Mouse (Mus musculus) gastrocnemius, postnatal 36 days (tissue): Measurements from ENCODE around the gene Brd3. TPM values are rescaled to one million over a fixed set of nuclear protein-coding genes. Genes with fewer than 3 reads are reported as not detected.

Source experiments
- DNase-seq, 2 experiments: peaks; one replicate each; pipeline ENCODE4 v3.0.0; 2022
- intact Hi-C: fragments of 180-260 bp; cut with DNase I; formaldehyde crosslinking; loops from one replicate; pipeline ENCODE4 v1.15.1; 2025
- total RNA-seq, 2 experiments: library from RNA; stranded (reverse); gene quantifications; 2 replicates each; pipeline ENCODE4 v1.2.3; 2021

The Brd3 gene
- total RNA-seq, 2 experiments from 2014 or later = 18.7 to 19.5 TPM

DNA sequence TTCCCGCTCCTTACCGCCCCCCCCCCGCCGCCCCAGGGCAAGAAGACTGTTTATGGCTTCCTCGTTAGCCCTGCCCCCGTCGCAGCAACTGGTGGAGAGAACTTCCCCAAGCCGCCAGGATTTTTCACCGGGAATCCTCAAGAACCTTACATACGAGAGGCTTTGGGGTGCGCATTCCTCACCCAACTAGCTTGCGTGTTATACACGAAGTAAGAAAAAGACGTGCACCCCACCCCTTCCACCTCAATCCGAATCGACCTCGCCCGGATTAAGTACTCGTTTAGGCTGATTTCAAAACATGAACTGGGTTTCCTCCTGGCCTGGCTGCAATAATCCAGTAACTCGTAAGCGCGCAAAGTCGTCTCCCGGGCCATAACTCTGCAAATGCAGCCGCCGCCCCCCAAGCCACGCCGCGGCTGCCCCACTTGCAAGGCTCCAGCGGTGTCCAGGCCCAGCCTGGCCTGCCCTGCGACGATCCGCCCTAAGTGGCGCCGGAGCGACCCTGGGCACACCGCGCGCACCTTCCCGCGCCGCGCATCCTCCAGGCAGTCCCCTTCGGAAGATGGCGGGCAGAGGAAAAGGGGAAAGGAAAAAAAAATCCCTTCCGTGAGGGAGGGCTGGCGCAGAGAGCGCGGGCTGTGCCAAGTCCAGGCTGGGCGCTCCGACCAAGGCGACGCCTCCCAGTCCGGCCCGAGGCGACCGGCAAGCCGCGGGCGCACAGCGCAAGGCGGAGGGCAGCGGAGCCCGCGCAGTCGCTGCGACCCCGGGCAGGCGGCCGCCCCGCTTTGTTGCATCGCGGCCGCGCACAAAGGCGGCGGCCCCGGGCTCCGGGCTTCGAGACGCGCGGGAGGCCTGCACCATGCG, 32.6 kb downstream of the Brd3 start:
- intact Hi-C loops = loop anchor here (2.0 kb wide), 1 partner anchor 40 kb away; the partner anchor contains the start of gene Wdr5
- DNase-seq = peak; percentile 40 to 44

DNA sequence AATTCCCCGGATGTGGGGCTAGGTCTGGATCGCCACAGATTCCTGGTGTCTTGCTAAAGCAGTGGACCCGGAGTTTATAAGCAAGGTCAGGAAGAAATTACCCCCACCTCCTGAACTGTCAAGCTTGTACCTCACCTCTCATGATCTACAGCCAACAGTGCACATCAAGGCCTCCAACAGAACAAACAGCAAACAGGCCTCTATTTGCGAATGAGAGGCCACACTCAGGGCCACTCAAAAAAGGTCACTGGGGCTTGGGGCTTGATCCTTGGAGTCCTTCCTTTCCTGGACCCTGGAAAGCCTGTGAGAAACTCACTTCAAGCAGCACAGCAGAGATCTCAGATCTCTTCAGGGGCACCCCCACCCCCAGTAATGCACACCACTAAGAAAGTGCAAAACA, 33.6 kb downstream of the Brd3 start:
- intact Hi-C loops = loop anchor here (2.0 kb wide), 1 partner anchor 41 kb away; the partner anchor contains the start of gene Wdr5
- DNase-seq = no peak

DNA sequence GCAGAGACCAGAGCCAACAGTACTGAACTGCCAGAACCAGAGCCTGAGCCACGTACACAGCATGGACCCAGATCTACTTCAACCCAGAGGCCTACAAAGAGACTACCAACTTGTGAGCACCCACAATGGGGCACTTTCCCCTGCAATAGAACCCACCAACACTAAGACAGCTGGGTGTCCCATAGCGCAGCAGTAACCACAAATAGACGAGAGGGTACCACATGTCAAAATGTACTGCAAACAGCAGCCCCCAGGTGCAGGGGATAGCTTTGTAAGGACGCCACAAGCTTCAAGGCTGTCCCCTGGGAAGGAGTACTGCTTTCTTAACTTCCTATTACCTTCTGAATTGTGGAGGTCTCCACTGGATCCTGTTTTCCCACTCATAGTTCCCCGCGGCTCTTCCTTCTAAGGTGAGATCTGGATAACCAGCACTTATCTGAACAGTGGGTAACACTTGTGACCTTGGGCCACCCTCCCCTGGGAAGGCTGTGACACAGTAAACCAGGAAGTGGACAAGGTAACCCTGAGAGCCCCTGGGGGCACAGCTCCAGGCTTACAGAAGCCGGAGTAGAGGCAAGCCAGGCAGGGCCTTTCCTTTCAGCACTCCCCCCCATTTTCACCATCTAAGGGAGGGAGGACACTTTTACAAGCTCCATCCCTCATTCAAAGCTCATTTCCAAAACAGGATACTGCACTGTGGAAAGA, 34.2 kb downstream of the Brd3 start:
- no peak for DNase-seq
- intact Hi-C loops = no loop called here

DNA sequence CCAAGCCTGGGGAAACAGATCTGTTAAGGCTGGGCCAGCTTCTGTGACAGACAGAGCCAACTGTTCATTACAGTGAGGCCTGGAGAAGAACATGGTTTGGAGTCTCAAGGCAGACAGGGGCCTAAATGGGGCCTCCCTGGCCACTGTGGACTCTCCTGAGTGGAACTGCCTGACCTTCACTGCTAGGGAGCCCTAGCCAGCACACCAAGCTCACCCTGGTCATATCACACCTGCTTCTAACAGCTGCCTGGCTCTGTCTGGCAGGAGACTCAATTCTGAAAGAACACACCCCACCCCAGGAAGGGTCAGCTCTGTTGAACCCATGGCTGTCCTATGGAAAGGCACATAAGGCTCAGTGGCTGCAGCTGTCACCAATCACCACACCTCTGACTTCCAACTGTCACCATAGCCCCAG, 36.3 kb downstream of the Brd3 start:
- peak; percentile 30 to 34 for DNase-seq
- intact Hi-C loops = no loop called here

DNA sequence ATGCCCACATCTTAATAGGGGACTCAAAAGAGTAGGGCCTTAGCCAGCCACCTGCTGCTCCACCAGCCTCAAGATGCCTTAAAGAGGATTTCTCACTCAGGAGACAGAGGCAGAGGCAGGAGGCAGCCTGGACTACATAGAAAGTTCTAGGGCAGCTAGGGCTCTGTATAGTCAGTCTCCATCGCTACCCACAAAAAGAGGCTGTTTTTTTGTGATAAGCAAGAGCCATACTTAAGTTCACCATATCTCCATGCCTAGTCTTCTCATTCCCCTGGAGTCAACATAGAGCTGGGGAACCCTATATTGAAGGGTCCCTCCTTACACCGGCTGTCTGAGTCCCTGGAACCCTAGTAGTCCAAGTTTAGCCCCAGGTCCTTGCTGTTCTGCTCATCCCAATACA, 36.9 kb downstream of the Brd3 start:
- intact Hi-C loops = no loop called here

DNA sequence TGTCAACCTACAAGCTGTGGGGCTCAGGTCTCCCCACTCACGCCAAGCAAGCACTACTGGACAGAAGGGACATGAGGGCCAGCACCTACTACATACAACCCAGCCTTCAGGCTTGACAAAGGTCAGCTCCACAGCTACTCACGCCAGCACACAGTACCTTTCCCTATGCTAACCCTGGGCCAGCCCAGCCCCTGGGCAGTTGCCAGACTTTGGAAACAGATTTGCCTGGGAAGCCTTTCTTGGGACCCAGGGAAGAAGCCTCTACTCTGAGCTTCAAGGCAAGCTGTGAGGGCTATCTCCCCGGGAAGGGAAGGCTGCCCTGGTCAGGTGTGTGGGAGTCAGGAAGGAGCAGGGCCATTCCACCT, 37.5 kb downstream of the Brd3 start:
- intact Hi-C loops = no loop called here

More for the DNA sequence above, 36.9 kb downstream of the Brd3 start:
- DNase-seq = no peak

DNA sequence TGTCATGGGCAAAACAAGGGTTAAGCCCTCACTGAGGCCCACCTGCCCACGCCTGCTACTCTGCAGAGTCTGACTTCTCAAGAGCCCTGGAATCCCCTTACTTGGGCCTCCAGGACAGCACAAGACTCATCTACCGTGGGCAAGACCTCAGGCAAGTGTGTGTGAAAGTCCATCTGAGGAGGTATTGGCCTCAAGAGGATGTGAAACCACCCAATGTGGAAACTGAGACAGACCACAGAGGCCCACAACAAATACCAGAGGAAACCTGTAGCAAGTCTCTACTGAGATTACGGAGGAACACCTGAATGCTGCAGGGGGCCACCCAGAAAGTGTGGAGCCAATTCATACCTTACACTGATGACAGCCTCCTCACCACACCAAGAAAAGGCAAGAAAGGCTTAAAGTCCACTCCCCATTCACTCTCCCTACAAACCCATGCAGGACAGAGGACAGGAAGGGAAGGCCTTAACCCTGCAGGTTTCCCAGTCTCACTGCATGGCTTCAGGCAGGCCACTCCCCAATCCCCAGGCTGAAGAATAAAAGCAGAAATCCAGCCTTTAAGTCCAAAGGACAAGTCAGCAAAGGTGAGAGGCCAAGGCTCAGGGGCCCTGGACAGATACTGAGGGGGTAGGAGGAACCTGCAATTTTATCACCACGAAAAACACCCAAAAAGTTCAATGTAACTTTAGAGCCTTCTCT, 38.0 kb downstream of the Brd3 start:
- intact Hi-C loops = no loop called here
- no peak for DNase-seq

More for the DNA sequence above, 37.5 kb downstream of the Brd3 start:
- peak in 1 of 2 experiments; percentile 15 for DNase-seq

DNA sequence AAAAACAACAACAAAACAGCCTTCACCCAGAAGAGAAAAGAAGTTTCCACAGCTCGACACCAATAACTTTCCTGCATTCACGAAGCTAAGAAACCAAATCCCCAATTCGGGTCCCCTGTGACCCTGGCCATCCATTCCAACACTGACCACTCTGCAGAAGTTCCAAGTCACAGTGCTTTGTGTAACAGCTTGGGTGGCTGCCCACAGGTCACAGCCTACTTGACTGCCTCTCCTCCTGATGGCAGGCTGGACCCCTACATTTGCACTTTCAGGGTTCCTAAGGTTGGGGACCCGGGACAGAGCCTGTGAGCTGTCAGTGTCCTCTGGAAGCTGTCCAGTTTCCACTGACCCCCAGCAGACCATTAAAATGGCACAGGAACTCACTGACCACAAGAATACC, 44.6 kb downstream of the Brd3 start:
- DNase-seq = no peak
- intact Hi-C loops = no loop called here

DNA sequence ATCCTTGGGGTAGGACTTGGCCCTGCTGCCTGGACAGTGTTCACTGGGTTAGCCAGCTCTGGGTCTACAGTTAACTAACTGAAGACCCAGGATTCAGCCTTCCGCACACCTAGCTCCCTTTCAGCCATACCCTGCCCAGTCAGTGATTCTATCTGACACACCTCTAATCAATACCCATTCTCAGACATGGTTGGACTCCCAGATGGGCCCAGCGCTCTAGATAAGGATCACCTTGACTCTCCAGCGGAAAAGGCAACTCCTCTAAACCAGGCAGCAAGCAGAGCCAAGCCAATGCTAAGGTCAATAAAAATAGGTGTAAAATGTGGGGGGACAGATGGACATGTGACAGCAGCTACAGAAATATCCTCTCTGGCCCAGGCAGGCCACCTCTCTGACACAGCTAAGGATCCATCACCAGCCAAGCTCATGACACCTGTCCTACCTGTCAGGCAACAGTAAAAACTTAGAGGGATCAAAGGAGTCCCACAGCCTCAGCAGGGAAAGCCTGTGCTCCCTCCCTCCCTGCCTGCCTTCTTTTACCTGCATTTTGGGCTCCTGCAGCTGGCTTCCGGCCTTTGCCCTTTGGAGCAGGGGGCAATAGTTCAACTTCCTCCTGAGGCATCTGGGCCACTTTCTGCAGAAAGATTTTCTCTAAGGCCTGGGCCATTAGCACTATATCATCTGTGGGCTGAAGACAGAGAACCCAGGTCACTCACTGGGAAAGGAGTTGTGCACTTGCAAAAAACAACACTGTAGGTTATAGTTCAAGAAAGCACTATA, 45.4 kb downstream of the Brd3 start:
- intact Hi-C loops = no loop called here
- no peak for DNase-seq

DNA sequence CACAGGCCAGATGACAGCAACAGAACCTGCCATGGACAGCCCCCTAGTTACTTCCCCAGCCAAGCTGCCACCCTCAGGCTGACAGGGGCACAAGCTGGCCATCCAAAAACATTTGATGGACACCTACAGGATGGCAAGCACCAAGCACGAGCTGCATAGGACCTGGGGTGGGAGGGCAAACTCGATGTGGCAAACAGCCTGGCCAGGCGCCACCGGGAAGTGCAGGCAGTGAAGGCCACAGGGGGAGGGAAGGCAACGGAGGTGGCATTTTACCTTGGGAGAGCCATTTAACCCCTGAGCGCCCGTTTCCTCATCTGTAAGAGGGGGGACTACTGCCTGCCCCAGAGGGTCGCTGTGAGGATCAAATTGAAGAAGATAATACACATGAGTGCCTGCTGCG, 46.8 kb downstream of the Brd3 start:
- intact Hi-C loops = no loop called here
- DNase-seq = no peak

DNA sequence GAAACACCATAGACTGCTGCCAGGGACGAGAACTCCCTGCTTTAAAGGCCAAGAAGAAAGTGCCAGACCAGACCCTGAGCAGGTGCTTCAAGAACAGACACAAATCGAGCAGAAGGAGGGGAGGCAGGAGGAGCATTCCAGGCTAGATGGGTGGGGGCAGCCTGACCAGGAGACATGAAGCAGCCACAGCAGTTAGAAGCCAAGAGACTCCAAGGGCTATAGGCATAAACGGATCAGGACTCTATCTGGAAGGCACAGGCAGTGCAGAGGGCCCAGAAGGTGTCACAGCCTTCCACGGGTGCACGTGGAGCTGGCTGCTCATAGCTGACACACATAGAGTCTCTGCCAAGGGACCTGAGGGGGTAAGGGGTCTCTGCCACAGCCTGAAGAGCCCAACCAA, 47.3 kb downstream of the Brd3 start:
- intact Hi-C loops = no loop called here
- no peak for DNase-seq

DNA sequence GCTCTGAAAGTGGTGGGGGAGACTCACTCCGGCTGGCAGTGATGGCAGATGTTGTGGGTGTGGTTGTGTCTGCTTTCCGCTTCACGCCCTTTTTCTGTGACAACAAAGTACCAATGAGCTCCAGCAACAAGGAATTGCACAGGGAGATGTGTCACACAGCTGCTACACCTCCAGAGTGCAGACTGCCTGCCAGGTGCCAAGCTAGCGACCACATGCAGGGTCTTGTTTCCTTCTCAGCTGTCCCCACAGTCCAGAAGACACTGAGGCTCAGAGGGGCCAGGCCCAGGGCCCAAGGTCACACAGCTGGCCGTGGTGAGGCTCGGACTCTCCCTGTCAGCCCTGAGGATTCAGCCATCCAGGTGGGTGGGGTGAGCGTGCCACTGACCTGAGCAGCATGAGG, 47.7 kb downstream of the Brd3 start:
- no peak for DNase-seq
- intact Hi-C loops = no loop called here

DNA sequence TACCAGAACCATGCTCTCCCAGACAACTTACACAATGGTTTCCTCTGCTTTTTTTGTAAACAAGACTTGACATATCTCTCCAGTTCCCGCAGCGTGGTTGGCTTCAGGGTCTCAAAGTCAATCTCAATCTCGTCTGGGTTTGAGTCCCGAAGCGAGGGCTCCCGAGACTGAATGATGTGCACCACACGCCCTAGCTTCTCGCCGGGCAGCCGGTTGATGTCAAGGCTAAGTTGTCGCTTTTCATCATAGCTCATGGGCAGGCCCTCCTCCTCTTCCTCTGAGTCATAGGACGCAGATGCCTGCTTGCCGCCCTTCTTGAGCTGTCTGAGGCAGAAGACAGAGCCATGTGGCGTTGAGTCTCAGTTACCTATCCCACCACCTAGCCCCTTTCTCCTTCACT, 57.2 kb downstream of the Brd3 start:
- DNase-seq = no peak
- intact Hi-C loops = no loop called here

DNA sequence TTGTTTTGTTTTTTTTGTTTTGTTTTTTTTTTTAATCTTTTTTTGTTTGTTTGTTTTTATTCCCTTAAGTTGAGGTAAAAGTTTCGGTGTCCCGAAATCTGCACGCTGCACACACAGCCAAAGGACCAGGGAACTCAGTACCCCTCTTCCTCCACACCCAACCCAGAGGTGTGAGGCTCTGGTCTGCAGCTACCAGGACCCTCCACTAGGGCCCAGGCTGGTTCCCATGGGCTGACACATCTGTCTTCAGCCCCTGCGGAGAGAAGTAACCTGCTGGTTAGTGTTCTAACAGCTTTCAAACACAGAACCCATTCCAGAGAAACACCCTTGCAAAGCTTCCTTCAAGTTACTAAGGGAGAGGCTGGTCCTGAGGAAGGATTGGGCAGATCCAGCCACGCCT, 59.7 kb downstream of the Brd3 start:
- intact Hi-C loops = no loop called here

DNA sequence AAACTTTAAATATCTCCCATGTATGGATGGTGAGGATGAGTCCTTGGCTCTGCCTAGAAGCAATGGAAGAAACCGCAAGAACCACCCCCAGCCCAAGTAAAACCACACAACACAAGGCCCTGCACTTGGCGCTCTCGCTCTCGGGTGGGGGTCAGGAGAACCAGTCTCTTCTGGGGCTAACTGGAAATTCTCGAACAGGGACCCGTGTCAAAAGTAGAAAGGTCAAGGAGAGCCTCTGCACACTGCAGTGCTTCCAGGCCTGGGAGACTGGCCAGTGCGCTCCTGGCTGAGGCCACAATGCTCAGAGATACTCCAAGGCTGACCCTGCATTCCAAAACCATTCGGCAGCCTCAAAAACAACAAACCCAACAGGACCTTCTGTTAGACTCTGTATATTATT, 60.6 kb downstream of the Brd3 start:
- no peak for DNase-seq
- intact Hi-C loops = no loop called here

More for the DNA sequence above, 59.7 kb downstream of the Brd3 start:
- no peak for DNase-seq

DNA sequence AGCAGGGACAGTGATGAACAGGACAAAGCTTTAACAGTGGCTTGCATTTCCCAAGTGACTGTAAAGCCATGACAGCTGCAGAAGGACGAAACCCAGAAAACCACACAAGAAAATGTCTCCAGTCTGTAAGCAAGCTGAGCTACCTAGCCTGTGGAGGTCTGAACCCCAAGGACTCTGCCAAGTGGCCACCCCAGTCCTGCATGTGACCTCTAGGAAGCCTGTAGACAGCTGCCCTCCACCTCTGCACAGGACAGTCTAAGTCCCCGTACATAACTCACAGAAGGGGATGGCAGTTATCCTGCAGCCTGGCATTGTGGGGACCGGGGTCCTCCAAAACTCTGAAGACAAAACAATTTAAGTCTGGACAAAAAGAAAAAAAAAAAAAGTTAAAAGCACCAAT, 61.6 kb downstream of the Brd3 start:
- DNase-seq = no peak
- intact Hi-C loops = no loop called here

DNA sequence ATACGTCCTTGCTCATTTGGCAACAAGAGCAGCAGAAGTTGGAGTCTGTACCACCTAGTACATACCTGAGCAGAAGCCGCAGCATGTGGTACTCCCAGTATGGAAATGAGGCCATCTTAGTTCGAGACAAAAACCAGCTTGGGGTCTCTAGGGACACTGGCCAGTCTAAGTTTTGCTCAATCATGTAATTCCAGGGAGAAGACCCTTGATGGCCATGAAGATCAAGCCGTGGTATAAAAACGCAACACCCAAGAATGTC, 64.1 kb downstream of the Brd3 start:
- intact Hi-C loops = no loop called here
- DNase-seq = no peak

DNA sequence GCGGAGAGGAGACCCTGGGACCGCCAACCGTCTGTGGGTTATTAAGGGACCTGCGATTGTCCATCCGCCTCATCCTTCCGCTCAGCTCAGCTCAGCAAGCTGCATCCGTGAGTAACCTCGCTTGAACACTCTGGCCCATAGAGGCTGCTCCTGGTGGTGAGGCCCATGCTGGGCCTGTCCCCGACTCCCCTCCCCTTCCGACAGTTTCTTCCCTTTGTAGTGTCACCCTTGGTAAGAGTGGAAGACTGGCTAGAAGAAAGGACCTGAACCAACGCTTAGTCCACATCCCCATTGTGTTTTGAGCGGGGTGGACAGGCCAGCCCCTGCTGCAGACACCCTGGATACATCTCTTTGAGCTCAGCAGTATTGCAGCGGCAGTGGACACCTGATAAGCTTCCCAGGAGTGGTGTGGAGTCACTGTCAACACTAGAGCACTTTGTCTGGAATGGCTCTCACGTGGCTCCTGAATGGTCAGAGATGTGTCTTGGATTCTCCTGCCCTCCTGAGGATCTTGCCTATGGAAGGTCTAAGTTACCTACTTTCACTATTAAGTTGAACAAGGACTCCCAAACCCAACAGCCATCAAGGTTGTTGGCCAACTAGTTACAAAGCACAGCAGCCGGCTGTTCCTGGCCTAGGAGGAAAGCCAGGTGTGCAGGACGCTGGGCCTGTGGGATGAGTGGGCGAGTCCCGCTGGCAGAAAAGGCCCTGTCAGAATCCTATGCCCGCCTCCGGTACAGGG, 64.6 kb downstream of the Brd3 start:
- DNase-seq = no peak
- intact Hi-C loops = no loop called here

DNA sequence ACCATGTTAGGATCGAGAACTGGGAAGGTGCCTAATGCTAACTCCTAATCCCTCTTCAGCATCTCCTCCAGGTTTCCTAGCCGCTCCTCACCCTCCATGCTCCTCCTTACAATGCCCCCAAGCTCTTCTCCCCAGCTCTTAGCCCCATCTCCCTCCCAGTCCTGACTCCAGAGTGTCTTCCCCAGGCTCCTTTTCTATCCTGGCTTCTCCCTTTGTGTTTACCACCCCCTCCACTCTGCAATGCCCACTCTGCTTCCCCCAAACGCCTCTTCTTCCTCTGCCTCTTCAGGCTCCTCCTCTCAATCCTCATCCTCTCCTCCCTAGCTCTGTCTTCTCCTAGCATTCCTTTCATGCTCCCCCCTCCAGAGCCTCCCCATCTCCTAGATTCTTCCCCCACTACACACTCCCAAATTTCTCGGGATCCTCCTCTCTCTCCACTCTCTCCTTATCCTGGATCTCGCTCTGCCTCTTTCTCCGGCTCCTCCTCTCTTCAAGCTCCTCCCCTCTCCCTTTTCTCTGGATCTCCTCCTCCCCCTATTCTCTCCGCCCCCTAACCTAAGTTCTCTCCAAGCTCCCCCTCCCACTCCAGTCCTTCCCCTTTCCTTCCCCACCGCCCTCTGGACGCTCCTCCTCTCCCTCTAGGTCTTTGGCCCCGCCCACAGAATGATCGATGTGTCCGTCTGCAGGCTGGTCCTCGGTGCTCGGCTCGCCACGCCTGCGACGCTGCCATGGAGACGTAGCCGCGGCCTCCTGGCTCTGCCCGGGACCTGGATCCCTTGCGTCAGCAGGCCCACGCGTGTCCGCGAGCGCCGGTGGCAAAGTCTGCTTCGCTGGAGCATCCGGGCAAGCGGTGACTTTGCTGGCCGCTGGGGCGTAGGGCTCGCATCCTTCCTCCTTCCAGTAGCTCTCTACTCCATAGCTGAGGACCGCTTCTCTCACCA, 65.4 kb downstream of the Brd3 start, which contains the start of gene Brd3os:
Brd3os (plus strand) TSS at position 558 of the 941 bp plus-strand sequence.
- peak; percentile 85 to 94 for DNase-seq
- intact Hi-C loops = no loop called here
